Comparison of ENCODE assay signal across 8 mouse cellular contexts in the genomic region with DNA sequence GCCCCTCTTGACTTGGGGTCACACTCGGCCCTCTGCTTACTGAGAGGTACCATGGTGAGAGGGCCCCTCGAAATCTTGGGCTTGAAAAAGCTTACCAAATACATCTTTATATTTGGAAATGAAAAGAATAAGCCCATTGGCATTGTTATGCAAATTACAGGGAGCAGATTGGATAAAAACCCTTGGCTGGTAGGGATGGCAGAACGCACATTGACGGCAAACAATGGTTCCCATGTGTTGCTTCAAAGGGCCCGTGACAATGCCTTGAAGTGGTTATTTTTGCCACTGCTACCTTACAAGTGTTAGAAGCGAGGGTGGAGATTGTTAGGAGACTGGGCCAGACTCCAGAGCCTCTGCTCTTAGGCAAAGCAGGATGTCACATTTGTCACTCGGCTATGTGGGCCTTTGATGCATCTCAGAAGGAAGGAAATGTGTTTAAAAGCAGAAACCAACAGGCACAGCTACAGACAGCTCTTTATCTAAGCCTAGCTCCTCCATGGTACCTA.
A peak's percentile ranks its signal among the peaks of the same experiment; 100 is the strongest.
DNase-seq lines count a peak whose midpoint lies in the region; ATAC-seq lines count a peak whose summit lies in the region.

No protein-coding gene starts in this region.

- H3K9ac ChIP-seq in neural tube, embryonic 12.5 days = no peak overlapping the region
- peak overlapping the region; percentile 58 for H3K9ac ChIP-seq in heart, embryonic 11.5 days (ENCODE audit: low read depth, low read length)
- no peak overlapping the region for H3K9ac ChIP-seq in stomach, embryonic 15.5 days

- WGBS in neural tube, embryonic 12.5 days = 23% methylated on average over 7 of the region's 7 CpGs
- WGBS in heart, embryonic 11.5 days (ENCODE audit: insufficient replicate concordance) = 24% methylated on average over 7 of the region's 7 CpGs
- 45% methylated on average over 7 of the region's 7 CpGs for WGBS in stomach, embryonic 15.5 days

- no peak overlapping the region for H3K4me3 ChIP-seq in neural tube, embryonic 12.5 days
- no peak overlapping the region for H3K4me3 ChIP-seq in heart, embryonic 11.5 days (ENCODE audit: low read depth, low read length)
- no peak overlapping the region for H3K4me3 ChIP-seq in stomach, embryonic 15.5 days (replicated peaks)

- 0 out of 2 replicates have a peak, but pooled peaks have one; percentile 25 for ATAC-seq in neural tube, embryonic 12.5 days (ENCODE audit: low FRiP score, low read depth)
- no peak for ATAC-seq in heart, embryonic 11.5 days (replicated peaks; ENCODE audit: insufficient number of reproducible peaks, low FRiP score, low TSS enrichment)
- ATAC-seq in stomach, embryonic 15.5 days (ENCODE audit: insufficient read depth, low FRiP score, low read depth) = no peak

- intact Hi-C loops in left cerebral cortex, postnatal 36 days (cut with DNase I) = no loop called here

- H3K27me3 ChIP-seq in neural tube, embryonic 12.5 days (replicated peaks) = no peaks in the 10 kb centered on the region
- no peaks in the 10 kb centered on the region for H3K27me3 ChIP-seq in heart, embryonic 11.5 days (ENCODE audit: control insufficient read depth, insufficient read depth, low read length)
- no peaks in the 10 kb centered on the region for H3K27me3 ChIP-seq in stomach, embryonic 15.5 days (replicated peaks)

- H3K4me1 ChIP-seq in neural tube, embryonic 12.5 days = peaks cover 10% of the 10 kb centered on the region; the same call in 1 of the 2 replicates
- H3K4me1 ChIP-seq in heart, embryonic 11.5 days (ENCODE audit: control insufficient read depth, insufficient read depth, low read length) = peaks cover 33% of the 10 kb centered on the region
- H3K4me1 ChIP-seq in stomach, embryonic 15.5 days = no peaks in the 10 kb centered on the region

- no peak overlapping the region for H3K27ac ChIP-seq in neural tube, embryonic 12.5 days
- peak overlapping the region; percentile 97 for H3K27ac ChIP-seq in heart, embryonic 11.5 days (ENCODE audit: low read depth, low read length)
- H3K27ac ChIP-seq in stomach, embryonic 15.5 days = peak overlapping the region; percentile 18; the same call in 1 of the 2 replicates

- DNase-seq in neural tube, embryonic 10.5 days (ENCODE audit: extremely low spot score, low spot score) = no peak
- DNase-seq in left cerebral cortex, postnatal 36 days (ENCODE audit: low spot score in 2 of 2) = peak; percentile 13 to 14
- DNase-seq in cerebellum, adult 11 months = no peak
- no peak for DNase-seq in gastrocnemius, postnatal 10 days
- DNase-seq in frontal cortex, postnatal 25 days (ENCODE audit: low spot score in 2 of 2) = no peak

- H3K9me3 ChIP-seq in neural tube, embryonic 12.5 days = no peaks in the 10 kb centered on the region
- H3K9me3 ChIP-seq in heart, embryonic 11.5 days (replicated peaks; ENCODE audit: control insufficient read depth, low read length) = no peaks in the 10 kb centered on the region
- no peaks in the 10 kb centered on the region for H3K9me3 ChIP-seq in stomach, embryonic 15.5 days

- H3K4me2 ChIP-seq in neural tube, embryonic 12.5 days (replicated peaks) = no peak overlapping the region
- H3K4me2 ChIP-seq in heart, embryonic 11.5 days = peak overlapping the region; percentile 45
- no peak overlapping the region for H3K4me2 ChIP-seq in stomach, embryonic 15.5 days

- no peaks in the 10 kb centered on the region for H3K36me3 ChIP-seq in neural tube, embryonic 12.5 days
- no peaks in the 10 kb centered on the region for H3K36me3 ChIP-seq in heart, embryonic 11.5 days (ENCODE audit: control insufficient read depth, insufficient read depth, low read length)
- H3K36me3 ChIP-seq in stomach, embryonic 15.5 days = no peaks in the 10 kb centered on the region

Comparison
In these comparisons a context has a peak if more than half of its experiments do, and no peak if none do; other contexts are left out.
1. DNase-seq: peak in left cerebral cortex, postnatal 36 days (2 of 2); none in neural tube, embryonic 10.5 days (single experiment), cerebellum, adult 11 months (single experiment), gastrocnemius, postnatal 10 days (single experiment) and frontal cortex, postnatal 25 days (0 of 2).